Mouse (Mus musculus) left cerebral cortex, adult 2 months (tissue): ENCODE data around the gene S100a6. TPM values are rescaled to one million over a fixed set of nuclear protein-coding genes. Genes with fewer than 3 reads are reported as not detected.

Experiments
- DNase-seq, 2 experiments: peaks; one replicate each; pipeline ENCODE4 v3.0.0; 2021 to 2022; ENCODE audit warnings: low spot score in 2 of 2, mixed read lengths in 1 of 2; ENCODE audit errors: extremely low spot score in 1 of 2
- H3K27ac ChIP-seq: fragments of 200-600 bp; 2 replicates; pipeline ENCODE4 v1.8.1; 2022
- H3K4me3 ChIP-seq: fragments of 200-600 bp; 2 replicates; pipeline ENCODE4 v1.8.1; 2022
- CTCF ChIP-seq: fragments of 200-600 bp; IDR thresholded peaks from 2 replicates; pipeline ENCODE4 v1.8.1; 2022; ENCODE audit warnings: antibody characterized with exemption, mild to moderate bottlenecking, moderate library complexity
- intact Hi-C: fragments of 180-260 bp; cut with DNase I; formaldehyde crosslinking; loops from one replicate; pipeline ENCODE4 v1.15.1; 2025
- total RNA-seq, 2 experiments: library from RNA; stranded (reverse); gene quantifications; 2 replicates each; pipeline ENCODE4 v1.2.3; 2021

The S100a6 gene
- total RNA-seq, 2 experiments from 2014 or later = 28.8 to 31.0 TPM

DNA sequence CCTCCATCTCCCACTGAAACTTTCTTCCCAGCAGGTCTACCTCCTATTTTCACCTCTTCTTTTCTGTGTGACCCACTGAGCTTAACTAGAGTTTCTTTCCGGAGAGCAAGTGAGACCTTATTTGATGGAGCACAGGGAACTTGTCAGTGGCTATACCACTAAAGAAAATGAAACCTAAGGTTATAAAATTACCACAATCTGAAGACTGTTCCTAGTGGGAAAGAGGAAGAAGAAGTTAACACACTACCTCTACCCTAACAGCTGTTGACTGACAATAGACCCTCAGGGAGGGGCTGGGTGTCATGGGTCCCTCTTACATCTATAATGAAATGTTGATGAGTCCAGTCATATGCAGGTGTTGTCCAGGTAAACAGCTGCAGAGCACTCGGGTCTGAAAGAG lies 19.3 kb downstream of the S100a6 start:
- Histone ChIP-seq H3K4me3 (no peak overlapping the region), H3K27ac (no peak overlapping the region)
- intact Hi-C loops = no loop called here
- TF ChIP-seq CTCF = no peak
- DNase-seq = no peak

DNA sequence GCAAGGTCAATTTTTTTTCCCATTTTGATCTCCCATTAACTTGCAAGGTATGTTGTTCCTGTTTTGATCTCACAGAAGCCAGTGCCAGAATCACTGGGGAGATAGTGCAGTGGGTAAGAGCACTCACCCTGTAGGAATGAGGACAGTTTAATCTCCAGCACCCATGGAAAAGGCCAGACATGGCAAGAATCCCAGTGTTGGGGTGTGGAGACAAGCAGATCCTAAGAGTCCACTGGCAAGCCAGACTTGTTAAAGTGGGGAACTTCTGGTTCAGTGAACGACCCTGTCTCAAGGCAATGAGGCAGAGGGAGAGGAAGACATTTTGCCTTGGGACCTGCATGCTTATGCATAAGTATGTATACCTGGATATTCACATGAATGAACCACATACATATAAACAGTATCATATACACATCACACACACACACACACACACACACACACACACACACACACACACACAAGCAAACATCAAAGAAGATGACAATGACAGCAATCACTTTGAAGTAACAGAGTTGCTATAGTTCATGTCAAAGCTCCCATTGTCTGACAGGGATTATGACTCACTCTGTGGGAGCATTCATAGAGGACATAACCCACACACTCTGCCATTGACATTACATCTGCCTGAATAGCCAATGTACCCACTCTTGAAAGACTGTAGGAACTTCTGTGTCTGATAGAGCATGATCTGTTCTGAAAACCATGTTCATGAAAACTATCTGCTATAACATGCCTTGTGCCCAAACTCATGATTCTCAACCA lies 26.0 kb downstream of the S100a6 start:
- Histone ChIP-seq H3K27ac (no peak overlapping the region), H3K4me3 (no peak overlapping the region)
- TF ChIP-seq CTCF = no peak
- DNase-seq = no peak
- intact Hi-C loops = no loop called here

DNA sequence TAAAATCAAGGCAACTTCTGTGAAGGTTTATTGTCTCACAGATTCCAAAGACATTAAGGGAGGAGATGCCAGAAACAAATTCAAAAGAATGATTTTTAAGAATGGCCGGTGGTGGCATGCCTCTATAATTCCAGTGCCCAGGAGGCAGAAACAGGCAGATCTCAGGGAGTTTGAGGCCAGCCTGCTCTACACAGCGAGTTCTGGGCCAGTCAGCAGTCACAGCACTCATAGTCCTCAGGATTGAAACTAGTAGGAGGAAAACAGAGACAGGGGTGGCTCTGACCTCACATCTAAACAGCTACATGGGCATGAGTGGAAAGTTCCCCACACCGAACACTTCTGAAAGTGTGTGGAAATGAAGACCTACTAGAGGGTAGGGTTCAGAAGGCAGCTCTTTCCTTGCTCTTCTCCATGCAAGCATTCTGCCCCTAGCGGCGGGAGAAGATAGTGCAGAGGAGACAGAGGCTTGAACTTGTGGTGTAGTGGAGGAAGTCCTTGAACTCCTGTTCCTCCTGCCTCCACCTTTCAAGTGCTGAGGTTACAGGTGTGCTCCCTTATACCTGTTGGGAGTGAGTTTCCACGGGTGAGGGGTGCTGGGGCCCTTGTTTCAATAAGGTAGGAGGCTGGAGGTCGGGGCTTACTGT lies 27.0 kb downstream of the S100a6 start:
- no peak for DNase-seq
- peak; percentile 63 for TF ChIP-seq CTCF
- Histone ChIP-seq H3K27ac (no peak overlapping the region), H3K4me3 (no peak overlapping the region)
- intact Hi-C loops = no loop called here

DNA sequence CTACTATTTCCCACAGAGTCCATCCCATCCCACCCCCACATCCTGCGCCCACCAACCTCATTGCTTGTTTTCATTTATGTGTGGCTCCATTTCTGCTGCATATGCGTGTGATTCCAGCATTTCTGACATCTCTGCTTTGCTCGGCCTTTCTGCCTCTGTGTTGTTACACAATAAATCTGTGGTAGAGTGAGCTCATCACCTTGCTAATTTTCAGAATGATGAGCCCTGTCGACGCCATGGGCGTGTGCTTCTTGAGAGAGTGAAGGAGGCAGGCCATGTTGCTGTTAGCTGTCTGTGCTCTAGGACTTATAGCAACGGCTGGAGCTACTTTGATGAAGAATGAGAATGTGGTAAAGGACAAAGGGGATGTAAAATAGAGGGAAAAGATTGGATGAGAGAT lies 28.3 kb downstream of the S100a6 start:
- TF ChIP-seq CTCF = no peak
- Histone ChIP-seq H3K27ac (no peak overlapping the region), H3K4me3 (no peak overlapping the region)
- intact Hi-C loops = no loop called here
- DNase-seq = no peak

DNA sequence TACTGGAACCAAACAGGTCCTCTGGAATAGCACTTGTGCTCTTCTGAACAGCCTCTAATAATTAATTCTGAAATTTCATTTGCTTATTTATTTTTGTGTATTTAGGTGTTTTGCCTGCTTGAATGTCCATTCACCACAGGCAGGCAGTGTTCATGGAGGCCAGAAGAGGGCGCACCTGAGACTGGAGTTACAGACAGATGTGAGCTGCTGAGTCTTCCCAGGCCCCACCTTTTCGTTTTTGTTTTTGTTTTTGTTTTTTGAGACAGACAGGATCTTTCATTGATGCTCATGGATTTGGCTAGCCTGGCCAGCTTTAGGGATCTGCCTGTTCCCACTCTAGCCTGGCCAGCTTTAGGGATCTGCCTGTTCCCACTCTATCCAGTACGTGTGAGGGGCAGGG lies 31.5 kb downstream of the S100a6 start:
- no peak overlapping the region for H3K4me3 ChIP-seq
- intact Hi-C loops = no loop called here
- peak in 1 of 2 experiments; percentile 30 for DNase-seq
- TF ChIP-seq CTCF = peak; percentile 62
- H3K27ac ChIP-seq = no peak overlapping the region

DNA sequence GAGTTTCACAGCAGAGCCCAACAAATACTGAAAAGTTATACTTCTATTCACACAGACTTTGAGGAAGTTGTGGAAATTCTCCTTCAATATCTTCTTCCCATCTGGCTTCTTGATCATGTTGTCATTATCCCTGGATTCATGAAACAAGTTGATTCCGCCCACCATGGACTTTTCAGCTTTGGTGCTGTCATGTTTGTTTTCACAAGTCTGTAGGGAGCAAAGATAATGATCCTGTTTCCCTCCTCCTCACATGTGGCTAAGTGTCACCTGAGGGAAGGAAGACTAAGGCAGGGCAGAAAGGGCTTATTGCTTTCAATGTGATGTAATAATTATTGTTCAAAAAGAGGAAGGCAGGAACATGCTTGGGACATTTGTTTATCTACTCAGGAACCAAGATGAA lies 34.6 kb downstream of the S100a6 start:
- no peak overlapping the region for H3K4me3 ChIP-seq
- intact Hi-C loops = no loop called here
- no peak overlapping the region for H3K27ac ChIP-seq
- TF ChIP-seq CTCF = no peak
- DNase-seq = no peak

DNA sequence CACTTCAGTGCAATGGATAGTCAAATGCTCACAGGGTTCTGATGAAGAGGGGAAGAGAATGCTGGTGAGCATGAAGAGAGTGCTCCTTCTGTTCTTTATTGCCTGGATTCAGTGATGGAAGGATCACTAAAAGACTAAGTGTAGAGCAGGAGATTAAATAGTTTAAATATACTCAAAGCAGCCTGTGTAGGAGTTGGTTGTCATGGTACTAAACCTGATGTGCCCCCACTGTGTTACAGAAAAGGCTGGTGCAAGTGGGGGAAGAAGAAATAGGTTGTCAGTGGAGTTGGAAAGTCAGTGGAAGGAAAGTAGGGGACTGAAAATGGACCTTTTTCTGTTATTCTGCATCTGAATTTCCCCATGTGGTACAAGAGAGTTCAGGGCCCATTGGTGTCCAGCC lies 36.3 kb downstream of the S100a6 start:
- Histone ChIP-seq H3K27ac (peak overlapping the region; percentile 68), H3K4me3 (no peak overlapping the region)
- intact Hi-C loops = no loop called here
- no peak for DNase-seq
- no peak for TF ChIP-seq CTCF

DNA sequence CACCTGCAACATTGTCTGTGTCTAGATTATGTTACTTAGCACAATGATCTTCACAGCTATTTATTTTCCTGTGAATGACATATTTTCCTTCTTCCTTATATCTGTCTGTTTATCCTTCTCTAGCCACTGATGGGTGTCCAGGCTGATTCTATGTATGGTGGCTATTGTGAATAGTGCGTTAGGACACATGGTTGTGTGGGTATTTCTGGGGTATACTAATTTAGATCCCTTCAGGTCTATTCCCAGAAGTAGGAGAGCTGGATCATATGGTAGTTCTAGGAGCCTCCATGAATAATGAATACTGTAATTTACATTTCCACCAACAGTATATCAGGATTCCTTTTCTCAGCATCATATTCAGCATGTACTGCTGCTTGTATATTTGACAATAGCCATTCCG lies 37.1 kb downstream of the S100a6 start:
- no peak for DNase-seq
- H3K27ac ChIP-seq = peak overlapping the region; percentile 68
- H3K4me3 ChIP-seq = no peak overlapping the region
- no peak for TF ChIP-seq CTCF
- intact Hi-C loops = loop anchor here (1.0 to 5.0 kb wide), 6 partner anchors 33 to 238 kb away; partner anchors contain the start of genes Chtop and Ints3

DNA sequence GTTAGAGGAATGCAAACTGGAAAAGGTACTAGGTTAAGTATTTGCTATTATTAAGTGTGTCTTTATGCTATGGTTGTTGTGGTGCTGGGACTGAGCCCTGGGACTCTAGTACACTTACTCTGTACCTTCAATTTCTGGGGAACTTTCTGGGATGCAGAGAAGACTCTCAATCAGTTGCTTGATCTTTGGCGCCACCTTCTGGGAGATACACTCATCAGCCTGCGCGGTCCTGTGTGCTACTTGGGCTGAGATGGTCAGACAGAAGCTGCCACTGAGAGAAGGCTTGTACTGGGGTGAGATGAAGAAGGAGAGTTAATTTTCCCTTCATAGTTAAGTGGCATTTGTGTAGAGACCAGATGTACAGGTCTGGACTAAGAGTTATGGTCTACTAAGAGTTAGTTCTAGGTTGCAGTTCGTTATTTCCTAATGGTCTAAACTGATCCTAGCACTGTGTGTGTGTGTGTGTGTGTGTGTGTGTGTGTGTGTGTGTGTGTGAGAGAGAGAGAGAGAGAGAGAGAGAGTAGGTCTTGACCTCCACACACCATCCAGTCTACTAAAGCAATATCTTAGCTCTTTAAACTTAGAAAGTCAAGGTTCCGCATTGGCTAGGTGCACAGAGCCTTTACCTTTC lies 40.3 kb downstream of the S100a6 start:
- intact Hi-C loops = loop anchor here (1.0 to 5.0 kb wide), 6 partner anchors 36 to 241 kb away; partner anchors contain the start of genes Chtop, Ints3 and Snapin
- Histone ChIP-seq H3K27ac (no peak overlapping the region), H3K4me3 (no peak overlapping the region)
- TF ChIP-seq CTCF = peak; percentile 82
- peak; percentile 81 to 84 for DNase-seq

DNA sequence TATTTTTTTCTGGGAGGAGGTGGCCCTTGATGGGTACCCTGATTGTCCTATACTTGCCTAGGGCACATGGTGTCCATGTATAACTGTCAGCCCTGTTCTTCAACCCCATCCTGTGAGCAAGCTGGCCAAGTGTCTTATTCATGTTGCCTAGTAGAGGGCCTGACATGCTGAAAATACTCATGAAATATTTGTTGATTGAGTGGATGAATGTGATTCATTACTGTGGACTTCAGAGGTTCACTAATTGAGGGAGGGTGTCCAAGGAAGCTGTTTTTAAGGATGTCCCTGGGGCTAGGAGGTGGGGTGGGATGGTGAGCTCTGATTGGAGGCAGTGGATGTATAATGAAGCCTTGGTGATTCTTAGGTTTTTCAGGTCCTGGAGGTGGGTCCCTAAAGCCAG lies 41.0 kb downstream of the S100a6 start, which contains the start of gene S100a7a:
S100a7a (plus strand) TSS at position 301 of the 400 bp plus-strand sequence.
- intact Hi-C loops = loop anchor here (1.0 to 5.0 kb wide), 6 partner anchors 36 to 241 kb away; partner anchors contain the start of genes Chtop, Ints3 and Snapin
- no peak for TF ChIP-seq CTCF
- H3K27ac ChIP-seq = no peak within 1 kb of the TSS
- H3K4me3 ChIP-seq = no peak within 1 kb of the TSS
- no peak for DNase-seq

DNA sequence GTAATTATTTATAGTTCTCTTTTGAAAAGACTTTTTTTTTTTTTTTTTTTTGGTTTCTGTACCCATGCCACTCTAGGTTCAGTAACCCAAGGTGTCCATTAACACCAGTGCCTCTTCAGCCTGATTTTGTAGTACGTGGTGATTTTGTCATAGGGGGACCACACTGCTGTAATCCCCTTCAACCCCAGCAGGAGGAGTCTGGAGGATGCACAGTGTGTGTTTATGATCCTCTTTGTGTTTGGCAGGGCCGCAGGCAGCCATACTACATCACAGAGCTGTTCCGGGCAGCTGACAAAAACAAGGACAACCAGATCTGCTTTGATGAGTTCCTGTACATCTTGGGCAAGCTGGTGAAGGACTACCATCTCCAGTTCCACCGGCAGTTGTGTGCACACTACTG lies 44.7 kb downstream of the S100a6 start:
- TF ChIP-seq CTCF = peak; percentile 12
- no peak overlapping the region for H3K4me3 ChIP-seq
- no peak overlapping the region for H3K27ac ChIP-seq
- DNase-seq = no peak
- intact Hi-C loops = no loop called here
